Mouse (Mus musculus) neural tube, embryonic 11.5 days (tissue): ENCODE data around the gene Clic5. TPM values are rescaled to one million over a fixed set of nuclear protein-coding genes. Genes with fewer than 3 reads are reported as not detected.

Source experiments
- ATAC-seq: fragments of 200-750 bp; cut with Nextera tagmentation; 2 replicates; pipeline ENCODE4 v1.8.0; 2017; ENCODE audit warnings: moderate number of reproducible peaks, mild to moderate bottlenecking, moderate TSS enrichment, moderate library complexity; ENCODE audit not compliant: insufficient read depth, low FRiP score, low TSS enrichment
- DNase-seq: peaks from one replicate; pipeline ENCODE4 v3.0.0-alpha.2; 2015; ENCODE audit warnings: low spot score
- H3K27ac ChIP-seq: fragments of 300-500 bp; sonication (generic); 2 replicates; pipeline ENCODE4 v1.5.1; 2014; ENCODE audit warnings: low read depth, mild to moderate bottlenecking, low read length
- H3K27me3 ChIP-seq: fragments of 300-500 bp; sonication (generic); 2 replicates; pipeline ENCODE4 v1.6.1; 2014; ENCODE audit warnings: mild to moderate bottlenecking, low read length, mixed read lengths; ENCODE audit not compliant: control insufficient read depth, insufficient read depth
- H3K36me3 ChIP-seq: fragments of 300-500 bp; sonication (generic); 2 replicates; pipeline ENCODE4 v1.6.1; 2014; ENCODE audit warnings: mild to moderate bottlenecking, low read length, moderate library complexity, mixed read lengths; ENCODE audit not compliant: control insufficient read depth, insufficient read depth
- H3K4me1 ChIP-seq: fragments of 300-500 bp; sonication (generic); 2 replicates; pipeline ENCODE4 v1.6.1; 2014; ENCODE audit warnings: low read length, mixed read lengths; ENCODE audit not compliant: control insufficient read depth, insufficient read depth
- H3K4me2 ChIP-seq: fragments of 300-500 bp; sonication (generic); 2 replicates; pipeline ENCODE4 v1.6.1; 2014; ENCODE audit warnings: low read depth, mild to moderate bottlenecking, moderate library complexity
- H3K4me3 ChIP-seq: fragments of 300-500 bp; sonication (generic); 2 replicates; pipeline ENCODE4 v1.5.1; 2014; ENCODE audit warnings: low read depth, low read length
- H3K9ac ChIP-seq: fragments of 300-500 bp; sonication (generic); 2 replicates; pipeline ENCODE4 v1.6.1; 2014; ENCODE audit warnings: mild to moderate bottlenecking, low read length
- H3K9me3 ChIP-seq: fragments of 300-500 bp; sonication (generic); 2 replicates; pipeline ENCODE4 v1.6.1; 2016; ENCODE audit warnings: low read length; ENCODE audit not compliant: control insufficient read depth
- WGBS: fragments of 180-500 bp; shearing (Covaris S2); extraction: QIAGEN DNeasy Blood & Tissue Kit; methylation state at CpG from one replicate; pipeline ENCODE4 v1.1.7; 2014; 5-methylcytosine and 5-hydroxymethylcytosine counted together
- polyA plus RNA-seq: library from polyadenylated mRNA; unstranded; fragments of >200 nt; fragmentation: Nextera tagmentation; extraction: Ambion mirVana; gene quantifications from 2 replicates; pipeline ENCODE4 v1.2.1, GENCODE M21; 2014

Clic5 gene
- polyA plus RNA-seq, 1 experiment from 2014 or later = 0.23 TPM

GRCm38 (mm10) chr17:44205562-44205961, 17.2 kb downstream of the Clic5 start:
- H3K27me3 ChIP-seq = no peaks in the 10 kb centered on the region
- H3K36me3 ChIP-seq = no peaks in the 10 kb centered on the region
- no peaks in the 10 kb centered on the region for H3K9me3 ChIP-seq
- 80% methylated on average over 3 of the region's 3 CpGs for WGBS
- no peak overlapping the region for H3K4me3 ChIP-seq
- no peaks in the 10 kb centered on the region for H3K4me1 ChIP-seq
- DNase-seq (no peak), ATAC-seq (no peak)
- H3K4me2 ChIP-seq = no peak overlapping the region
- no peak overlapping the region for H3K27ac ChIP-seq
- no peak overlapping the region for H3K9ac ChIP-seq

GRCm38 (mm10) chr17:44208900-44209299, 20.5 kb downstream of the Clic5 start:
- Histone ChIP-seq H3K4me3 (no peak overlapping the region), H3K27me3 (no peaks in the 10 kb centered on the region), H3K9ac (no peak overlapping the region), H3K27ac (no peak overlapping the region), H3K4me1 (no peaks in the 10 kb centered on the region), H3K36me3 (no peaks in the 10 kb centered on the region), H3K4me2 (no peak overlapping the region), H3K9me3 (no peaks in the 10 kb centered on the region)
- WGBS = 76% methylated on average over 4 of the region's 4 CpGs
- ATAC-seq (no peak), DNase-seq (no peak)

GRCm38 (mm10) chr17:44212960-44213619, 24.7 kb downstream of the Clic5 start:
- Histone ChIP-seq H3K36me3 (no peaks in the 10 kb centered on the region), H3K9ac (no peak overlapping the region), H3K4me3 (no peak overlapping the region), H3K27me3 (no peaks in the 10 kb centered on the region), H3K9me3 (no peaks in the 10 kb centered on the region), H3K27ac (no peak overlapping the region), H3K4me1 (no peaks in the 10 kb centered on the region), H3K4me2 (no peak overlapping the region)
- DNase-seq (no peak), ATAC-seq (no peak)
- 89% methylated on average over 5 of the region's 5 CpGs for WGBS

- WGBS = 89% methylated on average over 9 of the region's 9 CpGs
- H3K4me2 ChIP-seq = no peak overlapping the region
- no peaks in the 10 kb centered on the region for H3K27me3 ChIP-seq
- no peak overlapping the region for H3K9ac ChIP-seq
- DNase-seq (no peak), ATAC-seq (no peak)
- H3K9me3 ChIP-seq = no peaks in the 10 kb centered on the region
- no peaks in the 10 kb centered on the region for H3K4me1 ChIP-seq
- H3K36me3 ChIP-seq = no peaks in the 10 kb centered on the region
- no peak overlapping the region for H3K4me3 ChIP-seq
- no peak overlapping the region for H3K27ac ChIP-seq
Observed at GRCm38 (mm10) chr17:44215196-44215799, 26.9 kb downstream of the Clic5 start.

GRCm38 (mm10) chr17:44217185-44217584, 28.8 kb downstream of the Clic5 start:
- no peak overlapping the region for H3K4me3 ChIP-seq
- no peaks in the 10 kb centered on the region for H3K27me3 ChIP-seq
- DNase-seq = no peak
- no peak overlapping the region for H3K4me2 ChIP-seq
- no peak for ATAC-seq
- H3K9ac ChIP-seq = no peak overlapping the region
- no peaks in the 10 kb centered on the region for H3K4me1 ChIP-seq
- H3K36me3 ChIP-seq = no peaks in the 10 kb centered on the region
- no peak overlapping the region for H3K27ac ChIP-seq
- 80% methylated on average over 2 of the region's 2 CpGs for WGBS
- H3K9me3 ChIP-seq = no peaks in the 10 kb centered on the region

- ATAC-seq = no peak
Observed at GRCm38 (mm10) chr17:44219943-44220342, 31.6 kb downstream of the Clic5 start.

GRCm38 (mm10) chr17:44228428-44228827, 40.0 kb downstream of the Clic5 start:
- no peak overlapping the region for H3K27ac ChIP-seq
- no peaks in the 10 kb centered on the region for H3K4me1 ChIP-seq
- H3K27me3 ChIP-seq = no peaks in the 10 kb centered on the region
- no peak overlapping the region for H3K4me2 ChIP-seq
- DNase-seq (no peak), ATAC-seq (no peak)
- WGBS = 90% methylated on average over 5 of the region's 5 CpGs
- H3K9ac ChIP-seq = no peak overlapping the region
- H3K9me3 ChIP-seq = no peaks in the 10 kb centered on the region
- H3K36me3 ChIP-seq = no peaks in the 10 kb centered on the region
- H3K4me3 ChIP-seq = no peak overlapping the region

More at GRCm38 (mm10) chr17:44219943-44220342, 31.6 kb downstream of the Clic5 start:
- Histone ChIP-seq H3K36me3 (no peaks in the 10 kb centered on the region), H3K4me2 (no peak overlapping the region), H3K9me3 (no peaks in the 10 kb centered on the region), H3K27ac (no peak overlapping the region), H3K9ac (no peak overlapping the region), H3K27me3 (no peaks in the 10 kb centered on the region), H3K4me3 (no peak overlapping the region), H3K4me1 (no peaks in the 10 kb centered on the region)
- DNase-seq = no peak
- 82% methylated on average over 2 of the region's 2 CpGs for WGBS

- no peaks in the 10 kb centered on the region for H3K4me1 ChIP-seq
- H3K9ac ChIP-seq = no peak overlapping the region
- ATAC-seq (no peak), DNase-seq (no peak)
- H3K27me3 ChIP-seq = no peaks in the 10 kb centered on the region
- WGBS = 84% methylated on average over 10 of the region's 10 CpGs
- H3K36me3 ChIP-seq = no peaks in the 10 kb centered on the region
- H3K9me3 ChIP-seq = no peaks in the 10 kb centered on the region
- no peak overlapping the region for H3K4me3 ChIP-seq
- H3K27ac ChIP-seq = no peak overlapping the region
- H3K4me2 ChIP-seq = no peak overlapping the region
Observed at GRCm38 (mm10) chr17:44230083-44230482, 41.7 kb downstream of the Clic5 start.
